Mouse (Mus musculus) liver, embryonic 12.5 days (tissue): Measurements from ENCODE around the gene Adam10. TPM values are rescaled to one million over a fixed set of nuclear protein-coding genes. Genes with fewer than 3 reads are reported as not detected.
A peak's percentile ranks its signal among the peaks of the same experiment; 100 is the strongest.

ENCODE experiments used
- ATAC-seq: fragments of 200-750 bp; cut with Nextera tagmentation; 2 replicates; pipeline ENCODE4 v1.8.0; 2017; ENCODE audit warnings: moderate number of reproducible peaks, mild to moderate bottlenecking, moderate library complexity
- H3K27ac ChIP-seq: fragments of 300-500 bp; sonication (generic); 2 replicates; pipeline ENCODE4 v1.5.1; 2016; ENCODE audit warnings: mild to moderate bottlenecking
- H3K27me3 ChIP-seq: fragments of 300-500 bp; sonication (generic); replicated peaks from 2 replicates; pipeline ENCODE4 v1.6.1; 2016; ENCODE audit warnings: mild to moderate bottlenecking, moderate library complexity
- H3K36me3 ChIP-seq: fragments of 300-500 bp; sonication (generic); 2 replicates; pipeline ENCODE4 v1.6.1; 2016; ENCODE audit warnings: mild to moderate bottlenecking, moderate library complexity
- H3K4me1 ChIP-seq: fragments of 300-500 bp; sonication (generic); 2 replicates; pipeline ENCODE4 v1.6.1; 2016
- H3K4me2 ChIP-seq: fragments of 300-500 bp; sonication (generic); 2 replicates; pipeline ENCODE4 v1.6.1; 2016; ENCODE audit warnings: mild to moderate bottlenecking, moderate library complexity
- H3K4me3 ChIP-seq: fragments of 300-500 bp; sonication (generic); 2 replicates; pipeline ENCODE4 v1.5.1; 2016; ENCODE audit warnings: mild to moderate bottlenecking, moderate library complexity
- H3K9ac ChIP-seq: fragments of 300-500 bp; sonication (generic); 2 replicates; pipeline ENCODE4 v1.6.1; 2016; ENCODE audit warnings: mild to moderate bottlenecking, moderate library complexity
- H3K9me3 ChIP-seq: fragments of 300-500 bp; sonication (generic); replicated peaks from 2 replicates; pipeline ENCODE4 v1.6.1; 2016; ENCODE audit warnings: mild to moderate bottlenecking, moderate library complexity
- WGBS: fragments of 180-500 bp; shearing (Covaris S2); methylation state at CpG from one replicate; pipeline ENCODE4 v1.1.7; 2016; ENCODE audit not compliant: insufficient replicate concordance; 5-methylcytosine and 5-hydroxymethylcytosine counted together
- polyA plus RNA-seq: library from polyadenylated mRNA; unstranded; fragments of >200 nt; fragmentation: Nextera tagmentation; extraction: Ambion mirVana; gene quantifications from 2 replicates; pipeline ENCODE4 v1.2.1, GENCODE M21; 2016

The Adam10 gene
- polyA plus RNA-seq, 1 experiment from 2014 or later, result 101 TPM

- Histone ChIP-seq H3K4me2 (peak overlapping the region; percentile 46), H3K9ac (no peak overlapping the region), H3K27ac (peak overlapping the region; percentile 72), H3K4me1 (peaks cover 47% of the 10 kb centered on the region), H3K36me3 (peaks cover 39% of the 10 kb centered on the region), H3K9me3 (no peaks in the 10 kb centered on the region), H3K4me3 (no peak overlapping the region), H3K27me3 (no peaks in the 10 kb centered on the region)
- 54% methylated on average over 5 of the region's 5 CpGs for WGBS
- ATAC-seq, result peak; percentile 93
Measured at GRCm38 (mm10) chr9:70703597-70704203, 24.9 kb downstream of the Adam10 start.

GRCm38 (mm10) chr9:70706444-70706843 is 27.6 kb downstream of the Adam10 start:
- H3K27ac ChIP-seq, result no peak overlapping the region
- H3K4me3 ChIP-seq, result no peak overlapping the region
- peaks cover 64% of the 10 kb centered on the region for H3K36me3 ChIP-seq
- no peak for ATAC-seq
- H3K4me2 ChIP-seq, result no peak overlapping the region
- no peaks in the 10 kb centered on the region for H3K27me3 ChIP-seq
- peaks cover 35% of the 10 kb centered on the region for H3K4me1 ChIP-seq
- no peaks in the 10 kb centered on the region for H3K9me3 ChIP-seq
- WGBS, result 80% methylated on average over 1 of the region's 1 CpGs
- H3K9ac ChIP-seq, result no peak overlapping the region

- Histone ChIP-seq H3K4me2 (no peak overlapping the region), H3K9me3 (no peaks in the 10 kb centered on the region), H3K36me3 (peaks cover 48% of the 10 kb centered on the region), H3K4me3 (no peak overlapping the region), H3K27ac (no peak overlapping the region), H3K9ac (no peak overlapping the region), H3K4me1 (peaks cover 43% of the 10 kb centered on the region), H3K27me3 (no peaks in the 10 kb centered on the region)
- WGBS, result 90% methylated on average over 2 of the region's 2 CpGs
- no peak for ATAC-seq
Measured at GRCm38 (mm10) chr9:70729544-70729943, 50.7 kb downstream of the Adam10 start.

GRCm38 (mm10) chr9:70731079-70731478 is 52.3 kb downstream of the Adam10 start:
- Histone ChIP-seq H3K4me3 (no peak overlapping the region), H3K4me1 (peaks cover 40% of the 10 kb centered on the region), H3K27ac (no peak overlapping the region; the same call in 1 of the 2 replicates), H3K9me3 (no peaks in the 10 kb centered on the region), H3K36me3 (peaks cover 47% of the 10 kb centered on the region), H3K27me3 (no peaks in the 10 kb centered on the region), H3K4me2 (no peak overlapping the region), H3K9ac (no peak overlapping the region)
- no peak for ATAC-seq

GRCm38 (mm10) chr9:70733208-70733607 is 54.4 kb downstream of the Adam10 start:
- Histone ChIP-seq H3K9me3 (no peaks in the 10 kb centered on the region), H3K4me3 (peak overlapping the region; percentile 19; the same call in 1 of the 2 replicates), H3K27me3 (no peaks in the 10 kb centered on the region), H3K27ac (peak overlapping the region; percentile 87), H3K36me3 (peaks cover 56% of the 10 kb centered on the region), H3K9ac (peak overlapping the region; percentile 61), H3K4me2 (peak overlapping the region; percentile 57), H3K4me1 (peaks cover 44% of the 10 kb centered on the region)
- peak; percentile 99 for ATAC-seq
- 46% methylated on average over 2 of the region's 2 CpGs for WGBS

GRCm38 (mm10) chr9:70739998-70740397 is 61.2 kb downstream of the Adam10 start:
- H3K36me3 ChIP-seq, result peaks cover 61% of the 10 kb centered on the region
- no peak overlapping the region for H3K9ac ChIP-seq
- no peaks in the 10 kb centered on the region for H3K9me3 ChIP-seq
- 75% methylated on average over 5 of the region's 5 CpGs for WGBS
- H3K4me1 ChIP-seq, result peaks cover 3% of the 10 kb centered on the region; the same call in 1 of the 2 replicates
- no peak overlapping the region for H3K4me2 ChIP-seq
- no peak overlapping the region for H3K4me3 ChIP-seq
- no peaks in the 10 kb centered on the region for H3K27me3 ChIP-seq
- no peak overlapping the region for H3K27ac ChIP-seq
- no peak for ATAC-seq

- ATAC-seq, result peak; percentile 71; the same call in 1 of the 2 replicates
- H3K4me2 ChIP-seq, result no peak overlapping the region
- WGBS, result 54% methylated on average over 3 of the region's 3 CpGs
- H3K36me3 ChIP-seq, result peaks cover 82% of the 10 kb centered on the region
- no peaks in the 10 kb centered on the region for H3K27me3 ChIP-seq
- H3K9me3 ChIP-seq, result no peaks in the 10 kb centered on the region
- no peak overlapping the region for H3K9ac ChIP-seq
- 0 out of 2 replicates have a peak, but pooled peaks cover 6% of the 10 kb centered on the region for H3K4me1 ChIP-seq
- no peak overlapping the region for H3K4me3 ChIP-seq
- no peak overlapping the region for H3K27ac ChIP-seq
Measured at GRCm38 (mm10) chr9:70751504-70752222, 72.9 kb downstream of the Adam10 start.

GRCm38 (mm10) chr9:70760974-70761373 is 82.2 kb downstream of the Adam10 start:
- Histone ChIP-seq H3K27ac (0 out of 2 replicates have a peak overlapping the region, but pooled peaks have one; percentile 5), H3K4me3 (no peak overlapping the region), H3K9me3 (no peaks in the 10 kb centered on the region), H3K4me2 (no peak overlapping the region), H3K36me3 (peaks cover 95% of the 10 kb centered on the region), H3K27me3 (no peaks in the 10 kb centered on the region), H3K4me1 (no peaks in the 10 kb centered on the region), H3K9ac (no peak overlapping the region)
- ATAC-seq, result no peak
- 87% methylated on average over 5 of the region's 5 CpGs for WGBS

- 0 out of 2 replicates have a peak overlapping the region, but pooled peaks have one; percentile 1 for H3K27ac ChIP-seq
- H3K4me2 ChIP-seq, result no peak overlapping the region
- no peaks in the 10 kb centered on the region for H3K9me3 ChIP-seq
- 27% methylated on average over 2 of the region's 2 CpGs for WGBS
- peaks cover 44% of the 10 kb centered on the region for H3K4me1 ChIP-seq
- H3K27me3 ChIP-seq, result no peaks in the 10 kb centered on the region
- H3K4me3 ChIP-seq, result no peak overlapping the region
- peak; percentile 59; the same call in 1 of the 2 replicates for ATAC-seq
- H3K36me3 ChIP-seq, result peaks cover 95% of the 10 kb centered on the region
- no peak overlapping the region for H3K9ac ChIP-seq
Measured at GRCm38 (mm10) chr9:70775517-70775916, 96.7 kb downstream of the Adam10 start.

- H3K4me1 ChIP-seq, result peaks cover 8% of the 10 kb centered on the region
- no peak overlapping the region for H3K4me2 ChIP-seq
- H3K36me3 ChIP-seq, result peaks cover 79% of the 10 kb centered on the region
- WGBS, result 85% methylated on average over 3 of the region's 3 CpGs
- H3K27me3 ChIP-seq, result no peaks in the 10 kb centered on the region
- ATAC-seq, result no peak
- H3K27ac ChIP-seq, result no peak overlapping the region
- H3K9ac ChIP-seq, result no peak overlapping the region
- H3K4me3 ChIP-seq, result no peak overlapping the region
- no peaks in the 10 kb centered on the region for H3K9me3 ChIP-seq
Measured at GRCm38 (mm10) chr9:70782191-70782590, 103.4 kb downstream of the Adam10 start.

GRCm38 (mm10) chr9:70788705-70789104 is 109.9 kb downstream of the Adam10 start:
- ATAC-seq, result no peak
- Histone ChIP-seq H3K4me2 (no peak overlapping the region), H3K4me3 (no peak overlapping the region), H3K27me3 (no peaks in the 10 kb centered on the region), H3K36me3 (peaks cover 18% of the 10 kb centered on the region), H3K4me1 (no peaks in the 10 kb centered on the region; the same call in 1 of the 2 replicates), H3K9ac (no peak overlapping the region), H3K27ac (no peak overlapping the region), H3K9me3 (no peaks in the 10 kb centered on the region)
- WGBS, result 83% methylated on average over 7 of the region's 7 CpGs

GRCm38 (mm10) chr9:70790621-70791020 is 111.8 kb downstream of the Adam10 start:
- WGBS, result 81% methylated on average over 4 of the region's 4 CpGs
- ATAC-seq, result no peak

More at GRCm38 (mm10) chr9:70790621-70791020, 111.8 kb downstream of the Adam10 start:
- H3K9ac ChIP-seq, result no peak overlapping the region
- peaks cover 5% of the 10 kb centered on the region for H3K4me1 ChIP-seq
- no peaks in the 10 kb centered on the region for H3K9me3 ChIP-seq
- H3K4me2 ChIP-seq, result no peak overlapping the region
- peaks cover under 1% of the 10 kb centered on the region for H3K36me3 ChIP-seq
- no peak overlapping the region for H3K4me3 ChIP-seq
- no peak overlapping the region for H3K27ac ChIP-seq
- H3K27me3 ChIP-seq, result no peaks in the 10 kb centered on the region
